Mouse (Mus musculus) NIH3T3 (cell line): ENCODE data around the gene Atxn3.
A peak's percentile ranks its signal among the peaks of the same experiment; 100 is the strongest.
"Not testable (repeated sequence)": the region's sequence is repeated elsewhere in the genome, so short reads cannot be mapped to it uniquely, and the experiment has no call there.

Source experiments
- DNase-seq: peaks from one replicate; pipeline ENCODE4 v3.0.0-alpha.2; 2012; ENCODE audit warnings: low read depth

Gene Atxn3

GRCm38 (mm10) chr12:101958556-101958955, 510 bp upstream of the Atxn3 start:
- no peak for DNase-seq

- DNase-seq = peak; percentile 45
Measured at GRCm38 (mm10) chr12:101957079-101957941, 736 bp downstream of the Atxn3 start.

GRCm38 (mm10) chr12:101955821-101956220, 2.2 kb downstream of the Atxn3 start:
- not testable (repeated sequence) for DNase-seq

GRCm38 (mm10) chr12:101948801-101949200, 9.2 kb downstream of the Atxn3 start:
- no peak for DNase-seq

- no peak for DNase-seq
Measured at GRCm38 (mm10) chr12:101947986-101948385, 10.1 kb downstream of the Atxn3 start.

- no peak for DNase-seq
Measured at GRCm38 (mm10) chr12:101937572-101937971, 20.5 kb downstream of the Atxn3 start.

- DNase-seq = no peak
Measured at GRCm38 (mm10) chr12:101935223-101935622, 22.8 kb downstream of the Atxn3 start.

GRCm38 (mm10) chr12:101928423-101928822, 29.6 kb downstream of the Atxn3 start:
- DNase-seq = no peak

- DNase-seq = no peak
Measured at GRCm38 (mm10) chr12:101922313-101922712, 35.7 kb downstream of the Atxn3 start.

GRCm38 (mm10) chr12:101919847-101920246, 38.2 kb downstream of the Atxn3 start:
- no peak for DNase-seq

GRCm38 (mm10) chr12:101917165-101917564, 40.9 kb downstream of the Atxn3 start:
- no peak for DNase-seq

GRCm38 (mm10) chr12:101912626-101913490, 45.2 kb downstream of the Atxn3 start, which contains the start of gene Trip11:
Gene Trip11 (minus strand): TSS chr12:101913267.
- DNase-seq = peak; percentile 95

- DNase-seq = no peak
Measured at GRCm38 (mm10) chr12:101911346-101911745, 46.7 kb downstream of the Atxn3 start.

GRCm38 (mm10) chr12:101910360-101910759, 47.7 kb downstream of the Atxn3 start:
- DNase-seq = no peak

- DNase-seq = no peak
Measured at GRCm38 (mm10) chr12:101905817-101906216, 52.2 kb downstream of the Atxn3 start.

- DNase-seq = no peak
Measured at GRCm38 (mm10) chr12:101904906-101905305, 53.1 kb downstream of the Atxn3 start.

GRCm38 (mm10) chr12:101904170-101904569, 53.9 kb downstream of the Atxn3 start:
- no peak for DNase-seq

GRCm38 (mm10) chr12:101899671-101900245, 58.3 kb downstream of the Atxn3 start:
- DNase-seq = no peak

- DNase-seq = no peak
Measured at GRCm38 (mm10) chr12:101898966-101899365, 59.1 kb downstream of the Atxn3 start.

GRCm38 (mm10) chr12:101897113-101897512, 60.9 kb downstream of the Atxn3 start:
- no peak for DNase-seq

GRCm38 (mm10) chr12:101893296-101893695, 64.8 kb downstream of the Atxn3 start:
- no peak for DNase-seq

- DNase-seq = no peak
Measured at GRCm38 (mm10) chr12:101892832-101893231, 65.2 kb downstream of the Atxn3 start.
